Mouse (Mus musculus) 3134 (cell line): ENCODE results near the gene Grcc10.

Experiments
- DNase-seq: peaks from one replicate; pipeline ENCODE4 v3.0.0-alpha.2; 2011; ENCODE audit warnings: low spot score; ENCODE audit not compliant: insufficient read length; ENCODE audit errors: extremely low read depth

Gene Grcc10

GRCm38 (mm10) chr6:124732476-124733370 lies 8.5 kb downstream of the Grcc10 start:
- peak; percentile 39 for DNase-seq

GRCm38 (mm10) chr6:124731038-124731437 lies 10.1 kb downstream of the Grcc10 start:
- no peak for DNase-seq

- DNase-seq, result no peak
Measured at GRCm38 (mm10) chr6:124729850-124730705, 11.1 kb downstream of the Grcc10 start.

DNA sequence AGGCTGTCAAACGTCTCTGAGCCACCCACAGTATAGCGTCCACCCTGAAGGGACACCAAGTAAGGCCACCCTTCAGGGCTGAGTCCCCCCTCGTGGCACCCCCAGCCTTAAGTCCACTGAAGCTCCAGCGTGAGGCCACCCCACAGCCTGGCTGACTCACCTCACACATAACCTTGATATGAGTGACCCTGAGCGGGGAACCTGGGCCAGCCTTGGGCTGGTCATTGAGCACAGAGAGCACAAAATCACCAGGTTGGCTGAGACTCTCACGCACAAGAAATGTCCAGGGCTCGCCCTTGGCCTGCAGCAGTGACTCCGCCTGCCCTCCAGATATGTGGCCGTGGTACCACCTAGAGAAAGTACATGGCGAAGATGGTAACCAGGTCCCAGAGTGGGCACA lies 12.6 kb downstream of the Grcc10 start:
- DNase-seq, result no peak

DNA sequence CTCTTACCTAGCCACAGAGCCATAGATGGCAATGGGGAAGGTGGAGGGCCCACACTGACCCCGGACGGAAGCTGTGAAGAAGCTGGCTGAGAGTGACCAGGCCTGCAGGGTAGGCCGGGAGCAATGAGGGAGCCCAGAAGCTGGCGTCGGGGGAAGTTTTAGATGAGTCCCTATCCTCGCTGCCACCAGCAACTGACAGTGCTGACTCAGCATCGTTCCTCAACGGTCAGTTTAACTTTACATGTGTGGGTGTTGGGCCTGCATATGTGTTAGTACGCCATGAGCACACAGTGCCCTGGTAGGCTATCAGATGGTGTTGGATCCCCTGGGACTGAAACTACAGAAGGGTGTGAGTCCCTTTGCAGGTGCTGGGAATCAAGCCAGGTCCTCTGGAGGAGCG lies 16.7 kb downstream of the Grcc10 start:
- DNase-seq, result no peak

DNA sequence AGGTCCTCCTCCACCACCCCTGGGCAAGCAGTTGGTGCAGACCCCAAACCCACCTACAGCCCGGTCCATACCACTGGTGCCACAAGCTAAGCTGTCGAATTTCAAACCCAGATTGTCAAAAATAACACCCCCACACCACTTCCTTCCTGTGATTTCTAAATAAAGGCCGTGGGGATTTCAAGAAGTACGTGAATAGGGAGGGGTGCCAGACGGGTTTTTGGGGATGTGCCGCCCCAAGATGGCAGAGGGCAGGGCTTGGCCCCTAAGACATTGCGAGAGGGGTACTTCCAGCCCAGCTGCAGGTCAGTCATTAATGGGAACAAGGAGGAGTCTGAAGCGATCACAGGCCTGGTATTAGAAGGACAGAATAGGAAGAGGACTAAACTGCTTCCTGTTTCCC lies 17.6 kb downstream of the Grcc10 start:
- no peak for DNase-seq

- no peak for DNase-seq
Measured at GRCm38 (mm10) chr6:124722876-124723473, 18.2 kb downstream of the Grcc10 start.

DNA sequence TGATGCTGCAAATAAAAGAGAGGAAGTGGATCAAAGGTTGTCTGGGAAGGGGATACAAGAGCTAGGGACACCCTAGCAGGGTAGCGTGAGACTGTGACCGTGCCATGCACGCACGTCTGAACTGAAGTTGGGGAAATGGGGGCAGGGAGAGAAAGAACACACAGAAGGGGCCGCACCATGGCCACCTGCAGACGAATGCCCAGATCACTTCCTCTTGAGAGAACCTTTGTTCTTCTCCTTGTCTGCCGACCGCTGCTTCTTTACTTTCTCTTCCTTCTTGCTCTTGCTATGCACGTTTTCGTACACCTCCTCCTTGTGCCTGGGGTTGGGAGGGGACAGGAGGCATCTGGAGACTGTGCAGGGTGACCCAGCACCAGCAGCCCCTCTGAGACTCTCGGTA lies 20.3 kb downstream of the Grcc10 start:
- DNase-seq, result no peak

- no peak for DNase-seq
Measured at GRCm38 (mm10) chr6:124719354-124719978, 21.7 kb downstream of the Grcc10 start.

- DNase-seq, result no peak
Measured at GRCm38 (mm10) chr6:124718703-124719102, 22.5 kb downstream of the Grcc10 start.

DNA sequence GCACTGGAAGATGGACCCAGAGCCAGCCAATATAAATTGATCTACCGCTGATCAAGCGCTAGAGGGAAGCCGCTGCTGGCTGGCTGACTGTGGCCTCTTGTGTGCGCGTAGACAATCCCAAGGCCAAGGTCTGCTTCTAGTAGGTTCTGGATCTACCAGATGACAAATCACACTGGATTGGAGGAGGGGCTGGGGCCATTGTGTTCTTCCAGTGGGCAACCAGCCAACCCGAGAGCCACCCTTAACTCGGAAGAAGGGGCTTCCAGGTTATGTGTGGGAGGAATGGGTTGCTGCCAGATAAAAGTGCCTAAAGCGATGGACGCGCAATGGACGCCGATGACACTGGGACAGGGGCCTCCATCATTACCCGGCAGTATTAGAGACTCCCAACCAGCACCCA lies 23.2 kb downstream of the Grcc10 start:
- no peak for DNase-seq

- no peak for DNase-seq
Measured at GRCm38 (mm10) chr6:124716864-124717490, 24.2 kb downstream of the Grcc10 start.

GRCm38 (mm10) chr6:124712918-124713317 lies 28.3 kb downstream of the Grcc10 start:
- no peak for DNase-seq

DNA sequence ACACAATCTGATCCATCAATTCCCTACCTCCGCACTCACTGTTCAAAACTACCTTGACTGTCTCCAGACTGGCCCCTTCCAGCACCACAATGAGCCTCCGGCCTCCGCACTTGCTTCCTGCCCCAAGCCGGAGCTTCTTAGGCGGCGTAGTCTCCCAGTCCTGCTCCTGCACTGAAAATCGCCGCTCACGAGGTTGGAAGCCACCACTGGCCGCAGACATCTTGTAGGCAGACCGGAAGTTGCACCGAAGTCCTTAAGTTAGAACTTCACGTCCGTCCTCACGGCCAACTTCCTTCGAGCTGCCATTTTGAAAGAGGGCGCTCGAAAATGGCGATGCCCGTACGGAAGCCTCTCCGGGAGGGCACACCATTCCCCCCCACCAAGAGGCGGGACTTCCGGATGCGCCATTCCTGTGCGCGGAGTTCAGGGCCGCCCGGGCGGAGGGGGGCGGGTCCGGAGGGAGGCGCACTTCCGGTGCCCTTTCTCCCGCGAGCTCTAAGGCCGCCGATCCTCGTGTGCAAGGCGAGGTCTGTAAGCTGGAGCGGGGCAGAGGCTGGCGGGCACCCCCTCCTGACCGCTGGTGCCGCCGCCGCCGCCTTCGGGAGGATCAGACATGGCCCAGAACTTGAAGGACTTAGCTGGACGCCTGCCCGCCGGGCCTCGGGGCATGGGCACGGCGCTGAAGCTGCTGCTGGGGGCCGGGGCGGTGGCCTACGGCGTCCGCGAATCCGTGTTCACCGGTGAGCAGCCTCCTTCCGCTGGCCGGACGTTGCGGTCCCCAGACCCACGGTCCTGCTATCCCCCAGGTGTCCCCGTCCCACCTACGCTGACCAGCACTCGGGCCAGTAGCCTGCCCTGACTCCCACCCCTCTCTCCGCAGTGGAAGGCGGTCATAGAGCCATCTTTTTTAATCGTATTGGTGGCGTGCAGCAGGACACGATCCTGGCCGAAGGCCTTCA lies 29.1 kb downstream of the Grcc10 start, which contains the start of the genes Emg1 and Phb2:
Emg1 (minus strand) TSS at position 355 of the 959 bp plus-strand sequence.
Phb2 (plus strand) TSS at position 513 of the 959 bp plus-strand sequence.
- DNase-seq, result peak; percentile 98

- no peak for DNase-seq
Measured at GRCm38 (mm10) chr6:124708289-124708889, 32.8 kb downstream of the Grcc10 start.

DNA sequence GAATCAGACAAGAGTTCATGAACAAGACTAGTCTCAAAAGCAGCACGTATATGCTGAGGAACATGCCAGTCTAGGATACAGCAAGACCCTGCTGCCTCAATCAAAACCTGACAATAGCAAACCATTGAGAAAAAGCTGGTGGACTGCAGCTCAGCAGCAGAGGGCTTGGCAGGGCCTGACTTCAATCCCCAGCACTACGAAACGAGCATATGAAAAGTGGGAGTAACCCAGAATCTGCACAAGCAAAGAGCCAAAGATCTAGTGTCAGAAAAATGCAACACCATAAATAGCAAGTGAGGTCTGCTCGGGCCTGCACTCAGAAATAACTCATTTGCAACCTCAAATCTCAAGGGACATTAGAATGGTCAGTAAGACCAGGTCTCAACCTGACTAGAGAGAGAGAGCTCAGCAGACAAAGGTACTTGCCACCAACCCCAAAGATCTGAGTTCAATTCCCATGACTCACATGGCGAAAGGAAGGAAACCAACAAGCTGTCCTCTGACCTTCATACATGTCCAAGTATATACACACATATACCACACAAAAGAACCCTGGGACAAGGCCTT lies 35.0 kb downstream of the Grcc10 start:
- no peak for DNase-seq

DNA sequence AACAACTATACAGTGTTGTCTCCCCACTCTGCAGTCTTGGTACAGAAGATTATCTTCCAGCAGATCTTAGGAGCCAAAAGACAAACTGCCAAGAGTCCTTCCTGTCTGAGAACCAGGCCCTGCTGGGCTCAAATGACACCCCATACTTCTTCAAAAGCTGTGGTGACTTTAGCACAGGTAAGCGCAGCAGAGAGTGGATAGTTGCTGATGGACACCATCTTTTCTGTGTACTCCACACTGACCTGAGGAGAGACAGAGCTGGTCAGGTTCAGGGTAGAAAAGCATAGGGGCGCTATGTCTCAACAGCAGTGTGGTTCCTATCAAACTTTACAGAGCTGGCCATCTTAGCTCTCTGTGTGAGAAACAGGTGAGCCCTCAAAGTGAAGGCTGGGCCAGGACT lies 36.8 kb downstream of the Grcc10 start:
- DNase-seq, result no peak

DNA sequence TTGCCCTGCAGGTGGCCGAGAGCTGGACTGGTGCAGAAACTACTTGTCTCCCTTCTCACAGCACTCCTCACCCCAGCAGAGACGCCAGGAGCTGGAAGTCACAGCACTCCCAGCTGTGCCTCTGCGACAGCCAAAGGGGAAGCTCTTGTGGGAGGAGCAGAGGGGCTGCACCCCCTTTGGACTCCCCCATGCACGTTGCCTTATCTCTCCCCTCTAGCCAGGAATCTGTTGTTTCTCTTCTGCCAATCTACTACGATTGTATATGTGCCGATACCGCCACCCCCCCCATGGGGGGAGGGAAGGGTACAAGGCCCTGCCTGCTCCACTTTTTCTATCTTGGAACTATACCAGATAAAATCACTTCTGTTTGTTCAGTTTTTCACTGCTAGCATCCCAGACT lies 37.4 kb downstream of the Grcc10 start:
- no peak for DNase-seq
